In the genomic region with DNA sequence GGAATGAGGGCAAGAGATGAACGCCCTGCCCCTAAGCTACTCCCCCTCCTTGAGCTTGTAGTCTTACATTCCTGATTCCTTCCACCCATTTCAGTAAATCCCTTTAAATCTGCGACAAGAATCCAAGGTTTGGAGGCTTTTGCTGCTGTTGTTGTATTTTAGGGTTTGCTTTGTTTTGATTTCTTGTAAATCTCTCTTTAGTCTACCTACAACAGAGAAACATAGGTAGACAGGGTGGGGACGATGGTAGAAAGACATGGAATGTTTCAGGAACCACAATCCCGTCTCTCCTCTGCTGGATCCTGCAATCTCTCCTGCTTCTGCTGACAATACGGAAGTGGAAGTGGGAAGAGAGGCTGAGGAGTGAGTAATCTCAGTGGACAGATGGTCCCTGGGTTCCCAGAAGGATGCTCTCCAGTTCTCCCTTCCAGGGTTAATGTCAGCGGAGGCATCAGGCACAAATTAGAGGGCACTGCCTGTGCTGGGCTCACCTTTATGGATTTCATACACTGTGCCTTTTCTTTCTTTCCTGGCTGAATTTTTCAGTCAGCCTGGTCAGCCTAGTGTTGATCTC, we compare ENCODE assay signal across 8 mouse cellular contexts. TPM values are rescaled to one million over a fixed set of nuclear protein-coding genes. Genes with fewer than 3 reads are reported as not detected.
DNase-seq lines count a peak whose midpoint lies in the region; ATAC-seq and TF ChIP-seq lines count a peak whose summit lies in the region.

No protein-coding gene starts in this region.

- no peak for DNase-seq in kidney, postnatal 14 days
- peak; percentile 71 to 83 for DNase-seq in cerebellum, adult 18-20 months
- peak; percentile 50 to 54 for DNase-seq in frontal cortex, postnatal 36 days (ENCODE audit: low spot score in 2 of 2)
- peak; percentile 25 to 41 for DNase-seq in layer of hippocampus, adult 2 months (ENCODE audit: low spot score in 2 of 2)
- DNase-seq in urinary bladder, postnatal 36 days (ENCODE audit: low spot score in 2 of 2) = no peak
- DNase-seq in gastrocnemius, adult 18-20 months (ENCODE audit: low spot score) = no peak

- no peak for ATAC-seq in kidney, embryonic 16.5 days (ENCODE audit: low FRiP score, low TSS enrichment)
- ATAC-seq in midbrain, embryonic 12.5 days (ENCODE audit: low FRiP score, low read depth) = no peak

- TF ChIP-seq CTCF in layer of hippocampus, adult 2 months (conservative IDR thresholded peaks at IDR 0.05) = no peak

- no peaks in the 10 kb centered on the region for H3K9me3 ChIP-seq in kidney, embryonic 16.5 days (ENCODE audit: low read length)
- H3K9me3 ChIP-seq in midbrain, embryonic 12.5 days = no peaks in the 10 kb centered on the region

- peak overlapping the region; percentile 55 for H3K4me3 ChIP-seq in kidney, embryonic 16.5 days (ENCODE audit: low read length)
- H3K4me3 ChIP-seq in layer of hippocampus, adult 2 months = peak overlapping the region; percentile 90
- peak overlapping the region; percentile 70 for H3K4me3 ChIP-seq in midbrain, embryonic 12.5 days

- H3K9ac ChIP-seq in kidney, embryonic 16.5 days (replicated peaks; ENCODE audit: low read length) = peak overlapping the region; percentile 64
- peak overlapping the region; percentile 77 for H3K9ac ChIP-seq in midbrain, embryonic 12.5 days (replicated peaks)

- H3K27me3 ChIP-seq in kidney, embryonic 16.5 days (ENCODE audit: insufficient read depth, low read length) = no peaks in the 10 kb centered on the region
- no peaks in the 10 kb centered on the region for H3K27me3 ChIP-seq in midbrain, embryonic 12.5 days

- H3K4me1 ChIP-seq in kidney, embryonic 16.5 days (ENCODE audit: insufficient read depth, low read length) = peaks cover 15% of the 10 kb centered on the region
- H3K4me1 ChIP-seq in midbrain, embryonic 12.5 days = 0 out of 2 replicates have a peak, but pooled peaks cover 4% of the 10 kb centered on the region

- WGBS in kidney, embryonic 16.5 days = 14% methylated on average over 6 of the region's 6 CpGs
- 18% methylated on average over 6 of the region's 6 CpGs for WGBS in midbrain, embryonic 12.5 days

- no peaks in the 10 kb centered on the region for H3K36me3 ChIP-seq in kidney, embryonic 16.5 days (ENCODE audit: insufficient read depth, low read length)
- no peaks in the 10 kb centered on the region for H3K36me3 ChIP-seq in midbrain, embryonic 12.5 days

- peak overlapping the region; percentile 86; the same call in 1 of the 2 replicates for H3K27ac ChIP-seq in kidney, embryonic 16.5 days (ENCODE audit: low read length)
- peak overlapping the region; percentile 98 for H3K27ac ChIP-seq in layer of hippocampus, adult 2 months
- H3K27ac ChIP-seq in midbrain, embryonic 12.5 days (replicated peaks) = peak overlapping the region; percentile 88

- H3K4me2 ChIP-seq in kidney, embryonic 16.5 days (replicated peaks; ENCODE audit: low read depth, low read length) = peak overlapping the region; percentile 60
- H3K4me2 ChIP-seq in midbrain, embryonic 12.5 days (replicated peaks) = peak overlapping the region; percentile 78

RNA-seq across cellular contexts. Expression of a gene that starts 0.4 kb away (rescaled TPM):
- 1.6 TPM in 2 replicates for polyA plus RNA-seq in kidney, embryonic 16.5 days (2015; fragmentation: Nextera tagmentation; extraction: Ambion mirVana)
- 1 to 10 TPM; 6.9 TPM for total RNA-seq in layer of hippocampus, adult 2 months (2021)
- polyA plus RNA-seq in midbrain, embryonic 12.5 days (2016; fragmentation: Nextera tagmentation; extraction: Ambion mirVana) = 3.9 and 4.7 TPM in 2 replicates
- 1 to 10 TPM in 1 of 2 experiments, under 1 TPM in 1; 0.64 to 1.4 TPM for total RNA-seq in gastrocnemius, adult 18-20 months (2021)

RNA-seq across cellular contexts. Expression of a gene that starts 1.2 kb away (rescaled TPM):
- polyA plus RNA-seq in kidney, embryonic 16.5 days (2015; fragmentation: Nextera tagmentation; extraction: Ambion mirVana) = 31.4 and 32.4 TPM in 2 replicates
- total RNA-seq in layer of hippocampus, adult 2 months (2021) = 100 to 1,000 TPM; 123 to 124 TPM
- 37.4 and 40.2 TPM in 2 replicates for polyA plus RNA-seq in midbrain, embryonic 12.5 days (2016; fragmentation: Nextera tagmentation; extraction: Ambion mirVana)
- total RNA-seq in gastrocnemius, adult 18-20 months (2021) = 1 to 10 TPM; 2.6 to 2.8 TPM

Comparison
In these comparisons a context has a peak if more than half of its experiments do, and no peak if none do; other contexts are left out.
1. DNase-seq: peak in cerebellum, adult 18-20 months (2 of 2), frontal cortex, postnatal 36 days (2 of 2) and layer of hippocampus, adult 2 months (2 of 2); none in kidney, postnatal 14 days (single experiment), urinary bladder, postnatal 36 days (0 of 2) and gastrocnemius, adult 18-20 months (single experiment).
2. RNA of a gene that starts 1.2 kb away (total RNA-seq): 123 to 124 TPM in layer of hippocampus, adult 2 months; 2.6 to 2.8 TPM in gastrocnemius, adult 18-20 months; every median in the first group is over 10 times any median in the second.
3. Peak in every context shown above with its lines, with median percentiles within 50 percentile points of each other: H3K27ac ChIP-seq and H3K4me3 ChIP-seq.